In genomic region chr8:74716030-74716429, GRCm38 (mm10) we compare ENCODE assay signal across 18 mouse cellular contexts.
"Had no signal": no experiment of that assay in that cellular context is flagged by ENCODE, and none has a peak within 500 bp of the region (broad histone marks: within the 10 kb centered on the region; RNA-seq: fewer than 3 reads in every experiment).

No protein-coding gene starts in this region.

- H3K36me3 ChIP-seq: liver, embryonic 13.5 days; neural tube, embryonic 12.5 days; neural tube, embryonic 15.5 days had no signal

- H3K4me1 ChIP-seq: liver, embryonic 13.5 days; neural tube, embryonic 12.5 days; neural tube, embryonic 15.5 days had no signal

- H3K9ac ChIP-seq: liver, embryonic 13.5 days; neural tube, embryonic 12.5 days; neural tube, embryonic 15.5 days had no signal

- DNase-seq: kidney, postnatal 25 days; layer of hippocampus, adult 9-11 months; liver, embryonic 13.5 days; lung, adult 2 months; lung, postnatal 14 days; lung, postnatal 4 days; midbrain, embryonic 14.5 days; right cerebral cortex, adult 18-20 months; right cerebral cortex, postnatal 14 days; right cerebral cortex, postnatal 4 days; thymus, adult 2 months; thymus, postnatal 14 days; thymus, postnatal 4 days had no signal

- H3K27me3 ChIP-seq: liver, embryonic 13.5 days; neural tube, embryonic 12.5 days; neural tube, embryonic 15.5 days had no signal

- H3K4me2 ChIP-seq: liver, embryonic 13.5 days; neural tube, embryonic 12.5 days; neural tube, embryonic 15.5 days had no signal

- H3K9me3 ChIP-seq: liver, embryonic 13.5 days; neural tube, embryonic 12.5 days; neural tube, embryonic 15.5 days had no signal

- H3K4me3 ChIP-seq: layer of hippocampus, adult 2 months; liver, embryonic 13.5 days; neural tube, embryonic 12.5 days; neural tube, embryonic 15.5 days had no signal

- H3K27ac ChIP-seq: kidney, postnatal 0 days; layer of hippocampus, adult 2 months; liver, embryonic 13.5 days; neural tube, embryonic 12.5 days; neural tube, embryonic 15.5 days; stomach, postnatal 0 days had no signal
